Mouse (Mus musculus): Measurements from ENCODE around the gene Gm13088. TPM values are rescaled to one million over a fixed set of nuclear protein-coding genes. Genes with fewer than 3 reads are reported as not detected.
"Not testable (repeated sequence)": the region's sequence is repeated elsewhere in the genome, so short reads cannot be mapped to it uniquely, and the experiment has no call there.

Gene Gm13088
- not detected in 2 replicates for polyA plus RNA-seq (2016; fragmentation: Nextera tagmentation; extraction: Ambion mirVana)

DNA sequence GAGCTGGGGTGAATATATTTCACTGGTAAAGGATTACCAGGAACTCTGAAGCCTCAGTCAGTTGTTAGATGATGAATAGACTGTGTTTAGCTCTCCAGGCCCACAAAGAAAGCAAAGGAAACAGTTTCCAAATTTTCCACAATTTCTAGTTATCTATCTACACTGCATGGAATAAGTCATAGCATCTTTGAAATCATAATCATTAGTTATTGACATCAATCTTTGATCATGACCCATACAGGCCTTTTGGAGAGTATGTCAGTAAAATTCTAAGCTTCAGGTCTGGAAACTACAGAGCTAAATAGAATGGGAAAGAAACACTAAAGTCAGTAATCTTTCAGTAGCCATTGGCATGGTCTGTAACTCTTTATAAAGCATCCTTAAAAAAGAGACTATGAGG is at the start of gene Gm13088:
Gm13088 (minus strand) TSS at position 101 of the 400 bp plus-strand sequence.
- H3K9me3 ChIP-seq (replicated peaks) = peaks cover 11% of the 10 kb centered on the region
- ATAC-seq (ENCODE audit: insufficient number of reproducible peaks, low FRiP score); H3K27ac ChIP-seq (ENCODE audit: poor library complexity, severe bottlenecking); H3K9ac ChIP-seq; H3K4me3 ChIP-seq; H3K27me3 ChIP-seq (replicated peaks); H3K4me2 ChIP-seq; H3K36me3 ChIP-seq; H3K4me1 ChIP-seq (replicated peaks): not testable (repeated sequence)

DNA sequence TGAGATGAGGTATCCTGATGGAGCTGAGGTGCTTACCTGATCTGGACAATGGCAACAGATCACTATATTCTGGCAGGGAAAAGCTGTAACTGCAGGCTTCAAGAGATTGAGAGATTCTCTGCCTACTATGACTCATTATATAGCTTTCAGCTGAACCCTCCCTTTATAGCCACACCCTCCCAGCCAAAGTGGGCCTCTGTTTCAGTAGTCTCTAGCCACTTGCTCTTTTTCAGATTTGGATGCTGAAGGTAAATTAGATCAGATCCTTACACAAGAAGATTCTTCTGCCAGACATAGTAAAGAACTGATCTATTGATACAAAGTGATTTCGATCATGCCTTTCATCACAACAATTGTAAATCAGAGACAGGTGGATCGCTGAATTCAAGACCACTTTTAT is 45.6 kb upstream of the Gm13088 start, which contains the start of gene Gm13089:
Gm13089 (minus strand) TSS at position 101 of the 400 bp plus-strand sequence.
- Histone ChIP-seq H3K27me3 (replicated peaks) (no peaks in the 10 kb centered on the region), H3K4me3 (no peak within 1 kb of the TSS), H3K36me3 (no peaks in the 10 kb centered on the region), H3K9me3 (replicated peaks) (peaks cover 18% of the 10 kb centered on the region), H3K4me2 (no peak within 1 kb of the TSS), H3K27ac (ENCODE audit: poor library complexity, severe bottlenecking) (no peak within 1 kb of the TSS), H3K9ac (no peak within 1 kb of the TSS), H3K4me1 (replicated peaks) (no peaks in the 10 kb centered on the region)
- no peak for ATAC-seq (ENCODE audit: insufficient number of reproducible peaks, low FRiP score)
- 62% methylated on average over 2 of the region's 2 CpGs for WGBS

DNA sequence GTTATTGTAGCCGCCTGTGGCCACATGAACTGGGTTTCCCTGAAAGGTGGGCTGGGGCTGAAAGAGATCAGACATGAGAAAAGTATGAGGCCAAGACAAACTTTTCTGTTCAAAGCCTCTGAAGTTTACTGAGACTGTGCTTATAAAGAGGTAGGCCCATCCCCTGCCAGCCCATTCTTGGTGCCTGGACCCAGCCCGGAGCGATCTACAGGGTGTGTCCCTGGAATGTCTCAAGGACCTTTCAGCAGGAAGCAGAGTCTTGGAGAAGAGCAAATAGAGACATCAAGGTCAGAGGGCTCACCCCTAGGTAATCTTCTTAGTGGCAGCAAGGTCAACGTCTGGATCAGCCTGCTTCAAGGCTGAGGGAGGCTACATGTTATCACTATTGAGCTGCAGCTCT is 38.9 kb downstream of the Gm13088 start:
- H3K4me3 ChIP-seq; H3K27ac ChIP-seq (ENCODE audit: poor library complexity, severe bottlenecking); H3K4me2 ChIP-seq; ATAC-seq (ENCODE audit: insufficient number of reproducible peaks, low FRiP score); H3K36me3 ChIP-seq; H3K27me3 ChIP-seq (replicated peaks); H3K9ac ChIP-seq; H3K4me1 ChIP-seq (replicated peaks): not testable (repeated sequence)
- H3K9me3 ChIP-seq (replicated peaks) = peaks cover 17% of the 10 kb centered on the region
- WGBS = 71% methylated on average over 4 of the region's 4 CpGs

DNA sequence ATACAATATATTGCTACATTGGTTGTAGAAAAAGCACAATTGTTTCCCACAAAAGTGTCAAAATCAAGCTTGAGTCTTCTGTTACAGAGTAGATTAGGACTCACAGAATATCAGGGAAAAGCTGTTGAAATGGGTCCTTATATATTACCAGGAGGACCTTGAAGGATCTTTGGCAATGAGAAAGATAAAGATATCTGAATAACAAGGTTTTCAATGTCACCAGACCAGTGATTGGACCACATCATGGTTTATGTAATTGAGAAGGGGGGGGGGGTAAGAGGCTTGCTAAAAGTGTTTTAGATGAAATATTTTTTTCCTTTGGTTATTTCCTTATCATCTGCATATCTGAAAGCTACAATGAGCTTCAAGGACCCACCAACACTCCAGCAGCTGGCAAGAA is 42.3 kb downstream of the Gm13088 start, which contains the start of gene Gm13083:
Gm13083 (plus strand) TSS at position 301 of the 400 bp plus-strand sequence.
- not testable (repeated sequence) for H3K4me2 ChIP-seq; H3K4me1 ChIP-seq (replicated peaks); H3K36me3 ChIP-seq; ATAC-seq (ENCODE audit: insufficient number of reproducible peaks, low FRiP score); H3K27me3 ChIP-seq (replicated peaks); H3K4me3 ChIP-seq; H3K27ac ChIP-seq (ENCODE audit: poor library complexity, severe bottlenecking); H3K9ac ChIP-seq
- peaks cover 19% of the 10 kb centered on the region for H3K9me3 ChIP-seq (replicated peaks)

DNA sequence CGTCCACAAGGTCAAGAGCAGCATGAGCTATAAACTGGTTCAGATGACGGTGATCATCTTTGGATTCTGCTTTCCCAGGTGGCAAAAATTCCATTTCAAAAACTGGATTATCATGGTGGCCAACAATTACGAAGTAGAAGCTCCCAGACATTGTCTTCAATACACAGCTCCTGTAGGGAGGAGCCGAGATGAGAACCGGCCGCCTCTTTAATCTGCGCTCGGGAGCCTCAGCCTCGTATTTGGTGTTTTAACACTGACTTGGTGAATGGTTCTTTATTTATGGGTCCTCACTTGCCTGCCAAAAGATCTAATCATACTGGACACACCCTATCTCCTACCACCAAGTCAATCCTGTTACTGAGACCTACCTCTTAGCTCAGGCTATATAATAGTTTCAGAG is 45.1 kb downstream of the Gm13088 start:
- H3K4me2 ChIP-seq; H3K27me3 ChIP-seq (replicated peaks); H3K27ac ChIP-seq (ENCODE audit: poor library complexity, severe bottlenecking); H3K4me1 ChIP-seq (replicated peaks); H3K36me3 ChIP-seq; H3K9ac ChIP-seq; H3K4me3 ChIP-seq; ATAC-seq (ENCODE audit: insufficient number of reproducible peaks, low FRiP score): not testable (repeated sequence)
- WGBS = 81% methylated on average over 9 of the region's 9 CpGs
- peaks cover 11% of the 10 kb centered on the region for H3K9me3 ChIP-seq (replicated peaks)

Other genes starting within 250 kb of the Gm13088 start
- gene Pramef8, start 244.8 kb downstream of the Gm13088 start, polyA plus RNA-seq (2016; fragmentation: Nextera tagmentation; extraction: Ambion mirVana) = 13.6 and 13.8 TPM in 2 replicates
- not detected in 2 replicates for gene Oog4, start 206.9 kb downstream of the Gm13088 start, polyA plus RNA-seq (2016; fragmentation: Nextera tagmentation; extraction: Ambion mirVana)
- gene Gm13043, start 145.9 kb downstream of the Gm13088 start, polyA plus RNA-seq (2016; fragmentation: Nextera tagmentation; extraction: Ambion mirVana) = not detected in 2 replicates
- gene Gm13040, start 121.3 kb downstream of the Gm13088 start, polyA plus RNA-seq (2016; fragmentation: Nextera tagmentation; extraction: Ambion mirVana) = not detected in 2 replicates
- not detected in 2 replicates for gene BC080695, start 105.5 kb downstream of the Gm13088 start, polyA plus RNA-seq (2016; fragmentation: Nextera tagmentation; extraction: Ambion mirVana)
- gene Gm13057, start 105.5 kb downstream of the Gm13088 start, polyA plus RNA-seq (2016; fragmentation: Nextera tagmentation; extraction: Ambion mirVana) = not detected in 2 replicates
- gene Gm13083, start 42.2 kb downstream of the Gm13088 start, polyA plus RNA-seq (2016; fragmentation: Nextera tagmentation; extraction: Ambion mirVana) = not detected in 2 replicates
- gene Gm13089, start 45.5 kb upstream of the Gm13088 start, polyA plus RNA-seq (2016; fragmentation: Nextera tagmentation; extraction: Ambion mirVana) = not detected in 2 replicates
- not detected in 2 replicates for gene Gm13078, start 62.2 kb upstream of the Gm13088 start, polyA plus RNA-seq (2016; fragmentation: Nextera tagmentation; extraction: Ambion mirVana)
- not detected in 2 replicates for gene Gm13023, start 132.1 kb upstream of the Gm13088 start, polyA plus RNA-seq (2016; fragmentation: Nextera tagmentation; extraction: Ambion mirVana)
- not detected in 2 replicates for gene Gm13084, start 158.8 kb upstream of the Gm13088 start, polyA plus RNA-seq (2016; fragmentation: Nextera tagmentation; extraction: Ambion mirVana)
- gene Gm13103, start 189.3 kb upstream of the Gm13088 start, polyA plus RNA-seq (2016; fragmentation: Nextera tagmentation; extraction: Ambion mirVana) = not detected in 2 replicates
- not detected in 2 replicates for gene Pramef6, start 243.1 kb upstream of the Gm13088 start, polyA plus RNA-seq (2016; fragmentation: Nextera tagmentation; extraction: Ambion mirVana)